Mouse (Mus musculus): ENCODE data around the gene Chst8. TPM values are rescaled to one million over a fixed set of nuclear protein-coding genes. Genes with fewer than 3 reads are reported as not detected.

Gene Chst8
- total RNA-seq, 1 experiment, result 2.7 TPM

- Histone ChIP-seq H3K4me1 (ENCODE audit: control insufficient read depth in 2 of 2, insufficient read depth in 2 of 2, low read length in 2 of 2, poor library complexity in 1 of 2) (peaks cover 0 to 10% of the 10 kb centered on the region in 2 experiments; a peak in 1 of 4 replicates), H3K4me3 (ENCODE audit: insufficient read depth in 1 of 2, low read depth in 1 of 2, low read length in 2 of 2, poor library complexity in 1 of 2, severe bottlenecking in 1 of 2) (peak overlapping the region; percentile 90 to 97), H3K27ac (ENCODE audit: insufficient read depth, low read depth, low read length, poor library complexity, severe bottlenecking) (peak overlapping the region; percentile 95), H3K9me3 (ENCODE audit: control insufficient read depth, insufficient read depth, low read depth, low read length) (no peaks in the 10 kb centered on the region), H3K36me3 (ENCODE audit: control insufficient read depth, insufficient read depth, low read length, poor library complexity, severe bottlenecking) (peaks cover 7% of the 10 kb centered on the region), H3K9ac (ENCODE audit: insufficient read depth, low read depth, low read length, poor library complexity, severe bottlenecking) (peak overlapping the region; percentile 95)
- TF ChIP-seq MAFK (IDR thresholded peaks at IDR 0.05; ENCODE audit: insufficient read depth, low read depth, low read length), result no peak
- 0 out of 2 replicates have a peak, but pooled peaks have one; percentile 31 for TF ChIP-seq HCFC1 (IDR thresholded peaks at IDR 0.05; ENCODE audit: borderline replicate concordance, insufficient read depth, low read length)
- in situ Hi-C loops (cut with MboI; ENCODE audit: low sequenced_read_pairs in 2 of 2, unreplicated experiment in 2 of 2), result loop anchor here in 1 of 2 experiments (25.0 kb wide), 1 partner anchor 242 kb away; no protein-coding TSS in a partner anchor
- DNase-seq (ENCODE audit: low read depth, low spot score), result no peak
Measured at GRCm38 (mm10) chr7:34654441-34655085, 157.9 kb downstream of the Chst8 start.

- H3K4me3 ChIP-seq (ENCODE audit: insufficient read depth in 1 of 2, low read depth in 1 of 2, low read length in 2 of 2, poor library complexity in 1 of 2, severe bottlenecking in 1 of 2), result peak overlapping the region; percentile 84 to 90
- in situ Hi-C loops (cut with MboI; ENCODE audit: low sequenced_read_pairs in 2 of 2, unreplicated experiment in 2 of 2), result loop anchor here in 1 of 2 experiments (25.0 kb wide), 1 partner anchor 242 kb away; no protein-coding TSS in a partner anchor
- peaks cover 0 to 7% of the 10 kb centered on the region in 2 experiments; a peak in 1 of 4 replicates for H3K4me1 ChIP-seq (ENCODE audit: control insufficient read depth in 2 of 2, insufficient read depth in 2 of 2, low read length in 2 of 2, poor library complexity in 1 of 2)
- no peak for DNase-seq (ENCODE audit: low read depth, low spot score)
- peak overlapping the region; percentile 95 for H3K27ac ChIP-seq (ENCODE audit: insufficient read depth, low read depth, low read length, poor library complexity, severe bottlenecking)
- H3K36me3 ChIP-seq (ENCODE audit: control insufficient read depth, insufficient read depth, low read length, poor library complexity, severe bottlenecking), result peaks cover 14% of the 10 kb centered on the region
- H3K9ac ChIP-seq (ENCODE audit: insufficient read depth, low read depth, low read length, poor library complexity, severe bottlenecking), result peak overlapping the region; percentile 88
- no peak for TF ChIP-seq HCFC1 (IDR thresholded peaks at IDR 0.05; ENCODE audit: borderline replicate concordance, insufficient read depth, low read length)
- TF ChIP-seq CHD2 (IDR thresholded peaks at IDR 0.05; ENCODE audit: low read depth, low read length), result no peak
- no peak for TF ChIP-seq MAFK (IDR thresholded peaks at IDR 0.05; ENCODE audit: insufficient read depth, low read depth, low read length)
- TF ChIP-seq ZNF384 (IDR thresholded peaks at IDR 0.05; ENCODE audit: low read depth, low read length), result no peak
- no peak for TF ChIP-seq ZC3H11A (IDR thresholded peaks at IDR 0.05; ENCODE audit: borderline replicate concordance, low read depth, low read length)
- H3K9me3 ChIP-seq (ENCODE audit: control insufficient read depth, insufficient read depth, low read depth, low read length), result no peaks in the 10 kb centered on the region
Measured at GRCm38 (mm10) chr7:34653731-34654440, 158.6 kb downstream of the Chst8 start.

GRCm38 (mm10) chr7:34652751-34653502, 159.6 kb downstream of the Chst8 start:
- no peaks in the 10 kb centered on the region for H3K9me3 ChIP-seq (ENCODE audit: control insufficient read depth, insufficient read depth, low read depth, low read length)
- peaks cover 22% of the 10 kb centered on the region for H3K36me3 ChIP-seq (ENCODE audit: control insufficient read depth, insufficient read depth, low read length, poor library complexity, severe bottlenecking)
- in situ Hi-C loops (cut with MboI; ENCODE audit: low sequenced_read_pairs in 2 of 2, unreplicated experiment in 2 of 2), result loop anchor here in 1 of 2 experiments (25.0 kb wide), 1 partner anchor 241 kb away; no protein-coding TSS in a partner anchor
- H3K9ac ChIP-seq (ENCODE audit: insufficient read depth, low read depth, low read length, poor library complexity, severe bottlenecking), result peak overlapping the region; percentile 88
- peak overlapping the region; percentile 84 to 90 for H3K4me3 ChIP-seq (ENCODE audit: insufficient read depth in 1 of 2, low read depth in 1 of 2, low read length in 2 of 2, poor library complexity in 1 of 2, severe bottlenecking in 1 of 2)
- H3K27ac ChIP-seq (ENCODE audit: insufficient read depth, low read depth, low read length, poor library complexity, severe bottlenecking), result peak overlapping the region; percentile 33; the same call in 1 of the 2 replicates
- TF ChIP-seq HCFC1 (IDR thresholded peaks at IDR 0.05; ENCODE audit: borderline replicate concordance, insufficient read depth, low read length) (no peak), CHD2 (IDR thresholded peaks at IDR 0.05; ENCODE audit: low read depth, low read length) (no peak), ZNF384 (IDR thresholded peaks at IDR 0.05; ENCODE audit: low read depth, low read length) (no peak), MAFK (IDR thresholded peaks at IDR 0.05; ENCODE audit: insufficient read depth, low read depth, low read length) (no peak), ZC3H11A (IDR thresholded peaks at IDR 0.05; ENCODE audit: borderline replicate concordance, low read depth, low read length) (no peak)
- DNase-seq (ENCODE audit: low read depth, low spot score), result no peak
- peaks cover 0 to 7% of the 10 kb centered on the region in 2 experiments; a peak in 1 of 4 replicates for H3K4me1 ChIP-seq (ENCODE audit: control insufficient read depth in 2 of 2, insufficient read depth in 2 of 2, low read length in 2 of 2, poor library complexity in 1 of 2)

GRCm38 (mm10) chr7:34651381-34651780, 161.1 kb downstream of the Chst8 start:
- Histone ChIP-seq H3K9ac (ENCODE audit: insufficient read depth, low read depth, low read length, poor library complexity, severe bottlenecking) (no peak overlapping the region), H3K4me3 (ENCODE audit: insufficient read depth in 1 of 2, low read depth in 1 of 2, low read length in 2 of 2, poor library complexity in 1 of 2, severe bottlenecking in 1 of 2) (no peak overlapping the region), H3K36me3 (ENCODE audit: control insufficient read depth, insufficient read depth, low read length, poor library complexity, severe bottlenecking) (peaks cover 37% of the 10 kb centered on the region), H3K27ac (ENCODE audit: insufficient read depth, low read depth, low read length, poor library complexity, severe bottlenecking) (no peak overlapping the region), H3K4me1 (ENCODE audit: control insufficient read depth in 2 of 2, insufficient read depth in 2 of 2, low read length in 2 of 2, poor library complexity in 1 of 2) (peaks cover 0 to 7% of the 10 kb centered on the region in 2 experiments; a peak in 1 of 4 replicates), H3K9me3 (ENCODE audit: control insufficient read depth, insufficient read depth, low read depth, low read length) (no peaks in the 10 kb centered on the region)
- TF ChIP-seq HCFC1 (IDR thresholded peaks at IDR 0.05; ENCODE audit: borderline replicate concordance, insufficient read depth, low read length) (no peak), MAFK (IDR thresholded peaks at IDR 0.05; ENCODE audit: insufficient read depth, low read depth, low read length) (no peak), ZNF384 (IDR thresholded peaks at IDR 0.05; ENCODE audit: low read depth, low read length) (no peak), ZC3H11A (IDR thresholded peaks at IDR 0.05; ENCODE audit: borderline replicate concordance, low read depth, low read length) (no peak), CHD2 (IDR thresholded peaks at IDR 0.05; ENCODE audit: low read depth, low read length) (no peak)
- in situ Hi-C loops (cut with MboI; ENCODE audit: low sequenced_read_pairs in 2 of 2, unreplicated experiment in 2 of 2), result loop anchor here in 1 of 2 experiments (25.0 kb wide), 1 partner anchor 239 kb away; no protein-coding TSS in a partner anchor
- DNase-seq (ENCODE audit: low read depth, low spot score), result no peak
